Mouse (Mus musculus) hindbrain, embryonic 12.5 days (tissue): ENCODE results near the gene Pias4. TPM values are rescaled to one million over a fixed set of nuclear protein-coding genes. Genes with fewer than 3 reads are reported as not detected.
"Not testable (repeated sequence)": the region's sequence is repeated elsewhere in the genome, so short reads cannot be mapped to it uniquely, and the experiment has no call there.

Experiments used
- ATAC-seq: fragments of 200-750 bp; cut with Nextera tagmentation; 2 replicates; pipeline ENCODE4 v1.8.0; 2017; ENCODE audit warnings: moderate TSS enrichment; ENCODE audit not compliant: low FRiP score
- H3K27ac ChIP-seq: fragments of 300-500 bp; sonication (generic); 2 replicates; pipeline ENCODE4 v1.5.1; 2016; ENCODE audit warnings: mild to moderate bottlenecking
- H3K27me3 ChIP-seq: fragments of 300-500 bp; sonication (generic); 2 replicates; pipeline ENCODE4 v1.6.1; 2016; ENCODE audit warnings: mild to moderate bottlenecking
- H3K36me3 ChIP-seq: fragments of 300-500 bp; sonication (generic); 2 replicates; pipeline ENCODE4 v1.6.1; 2016; ENCODE audit warnings: mild to moderate bottlenecking
- H3K4me1 ChIP-seq: fragments of 300-500 bp; sonication (generic); 2 replicates; pipeline ENCODE4 v1.6.1; 2016
- H3K4me2 ChIP-seq: fragments of 300-500 bp; sonication (generic); replicated peaks from 2 replicates; pipeline ENCODE4 v1.6.1; 2016; ENCODE audit warnings: mild to moderate bottlenecking
- H3K4me3 ChIP-seq: fragments of 300-500 bp; sonication (generic); 2 replicates; pipeline ENCODE4 v1.5.1; 2016; ENCODE audit warnings: mild to moderate bottlenecking
- H3K9ac ChIP-seq: fragments of 300-500 bp; sonication (generic); 2 replicates; pipeline ENCODE4 v1.6.1; 2016; ENCODE audit warnings: mild to moderate bottlenecking, moderate library complexity
- H3K9me3 ChIP-seq: fragments of 300-500 bp; sonication (generic); replicated peaks from 2 replicates; pipeline ENCODE4 v1.6.1; 2016; ENCODE audit warnings: mild to moderate bottlenecking
- WGBS: fragments of 180-500 bp; shearing (Covaris S2); methylation state at CpG from one replicate; pipeline ENCODE4 v1.1.7; 2016; 5-methylcytosine and 5-hydroxymethylcytosine counted together
- polyA plus RNA-seq: library from polyadenylated mRNA; unstranded; fragments of >200 nt; fragmentation: Nextera tagmentation; extraction: Ambion mirVana; gene quantifications from 2 replicates; pipeline ENCODE4 v1.2.1, GENCODE M21; 2016

Pias4 gene
- polyA plus RNA-seq, 1 experiment from 2014 or later: 56.7 TPM

DNA sequence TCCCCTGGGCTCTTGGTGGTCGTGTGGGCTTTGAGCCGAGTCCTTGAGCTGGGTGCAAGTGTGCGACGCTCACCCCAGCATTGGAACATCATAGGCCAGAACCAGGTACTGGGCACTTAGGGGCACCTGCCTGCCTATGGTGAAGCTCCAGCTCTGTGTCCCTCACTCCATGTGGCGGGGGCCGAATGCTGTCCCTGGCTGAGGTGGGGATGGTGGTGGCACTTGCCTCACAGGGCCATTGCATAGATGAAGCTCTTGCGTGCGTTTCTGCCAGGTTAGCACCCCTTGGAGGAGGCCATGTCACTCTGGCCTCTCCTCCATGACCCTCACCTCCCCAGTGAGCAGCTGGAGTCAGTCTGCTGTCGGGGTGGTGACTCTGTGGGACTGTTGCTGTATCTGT, 19.4 kb upstream of the Pias4 start:
- no peaks in the 10 kb centered on the region for H3K27me3 ChIP-seq
- H3K9me3 ChIP-seq: no peaks in the 10 kb centered on the region
- no peak overlapping the region for H3K4me2 ChIP-seq
- no peak overlapping the region for H3K9ac ChIP-seq
- no peak overlapping the region for H3K27ac ChIP-seq
- 95% methylated on average over 9 of the region's 9 CpGs for WGBS
- peaks cover 47% of the 10 kb centered on the region for H3K36me3 ChIP-seq
- ATAC-seq: no peak
- H3K4me1 ChIP-seq: peaks cover 19% of the 10 kb centered on the region
- no peak overlapping the region for H3K4me3 ChIP-seq

DNA sequence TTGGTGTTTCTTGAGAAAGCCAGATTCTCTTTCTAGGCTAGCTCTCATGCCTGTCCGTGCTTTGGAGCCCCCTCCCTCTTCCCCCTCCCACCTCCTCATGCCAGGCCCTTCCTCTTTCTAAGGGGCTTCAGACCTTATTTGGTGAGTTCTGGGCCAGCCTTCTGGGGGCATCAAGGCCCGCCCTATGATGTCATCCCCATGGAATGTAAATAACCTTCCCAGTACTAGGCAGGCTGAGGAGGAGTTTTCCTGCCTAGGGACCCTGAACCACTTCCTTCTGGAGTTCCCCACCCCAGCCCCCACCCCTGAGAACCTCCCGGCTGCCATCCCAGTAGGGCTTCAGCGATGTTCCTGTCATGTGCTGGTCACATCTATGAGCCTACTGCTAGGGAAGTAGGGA, 17.0 kb upstream of the Pias4 start:
- H3K9ac ChIP-seq: no peak overlapping the region
- H3K4me3 ChIP-seq: no peak overlapping the region
- H3K4me2 ChIP-seq: peak overlapping the region; percentile 17; the same call in 1 of the 2 replicates
- no peaks in the 10 kb centered on the region for H3K27me3 ChIP-seq
- H3K4me1 ChIP-seq: peaks cover 22% of the 10 kb centered on the region
- no peak overlapping the region for H3K27ac ChIP-seq
- 63% methylated on average over 4 of the region's 4 CpGs for WGBS
- ATAC-seq: no peak
- H3K9me3 ChIP-seq: no peaks in the 10 kb centered on the region
- H3K36me3 ChIP-seq: peaks cover 58% of the 10 kb centered on the region

- H3K36me3 ChIP-seq: peaks cover 64% of the 10 kb centered on the region
Measured at GRCm38 (mm10) chr10:81183805-81184204, 16.1 kb upstream of the Pias4 start, which contains the start of gene 4930442H23Rik. Gene 4930442H23Rik, minus strand, starts transcription at chr10:81183849.

DNA sequence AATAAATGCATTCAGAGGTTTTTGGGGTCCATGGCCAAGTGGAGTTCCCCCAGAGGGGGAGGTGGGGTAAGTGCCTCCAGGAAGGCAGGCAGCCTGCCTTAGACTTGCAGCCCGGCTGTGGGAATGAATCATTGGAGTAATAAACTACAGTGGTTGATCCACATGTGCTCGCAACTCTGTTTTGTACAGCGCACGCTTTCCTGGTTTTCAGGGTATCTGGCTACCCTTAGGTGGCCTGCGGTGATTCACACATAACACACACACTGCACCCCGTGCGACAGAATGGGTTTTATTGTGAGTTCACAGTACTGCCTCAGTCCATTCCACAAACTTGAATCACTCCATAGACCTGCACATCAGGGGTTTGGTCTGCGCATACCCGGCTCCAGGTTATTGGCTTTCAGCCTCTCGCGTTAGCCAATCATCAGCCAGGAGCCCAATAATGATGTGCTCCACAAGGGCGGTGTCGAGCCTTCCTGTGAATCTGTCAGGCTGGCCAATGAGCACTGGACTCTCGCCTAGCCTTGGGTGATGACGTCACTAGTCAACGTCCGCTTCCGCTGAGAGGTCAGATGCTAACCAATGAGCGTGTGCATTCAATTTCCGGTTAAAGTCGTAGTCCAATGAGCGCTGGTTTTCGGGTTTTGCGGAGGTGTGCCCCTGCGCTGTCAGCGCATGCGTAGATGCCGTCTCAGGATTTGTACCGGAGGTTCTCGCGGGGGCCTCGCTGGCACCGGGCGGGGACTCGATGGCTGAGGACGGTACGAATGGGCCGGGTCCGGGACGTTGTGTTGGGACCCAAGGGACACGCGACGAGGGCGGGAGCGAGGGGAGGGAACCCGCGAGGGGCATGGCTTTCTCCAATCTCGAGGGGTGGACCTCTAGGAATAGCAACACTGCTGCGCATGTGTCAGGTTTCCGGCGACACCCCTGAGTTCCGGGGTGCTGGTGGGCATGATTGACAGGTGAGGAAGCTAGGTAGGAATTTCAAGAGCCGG, 14.9 kb upstream of the Pias4 start, which contains the start of gene Dapk3:
Dapk3 (plus strand) TSS at position 670 of the 998 bp plus-strand sequence.
- Histone ChIP-seq H3K4me3 (peak within 1 kb of the TSS; percentile 61), H3K9me3 (no peaks in the 10 kb centered on the region), H3K36me3 (peaks cover 71% of the 10 kb centered on the region), H3K9ac (peak within 1 kb of the TSS; percentile 66), H3K27me3 (no peaks in the 10 kb centered on the region), H3K4me2 (peak within 1 kb of the TSS; percentile 64), H3K27ac (peak within 1 kb of the TSS; percentile 86), H3K4me1 (peaks cover 36% of the 10 kb centered on the region)
- ATAC-seq: peak; percentile 97
- 4% methylated on average over 53 of the region's 53 CpGs for WGBS

More at GRCm38 (mm10) chr10:81183805-81184204, 16.1 kb upstream of the Pias4 start, which contains the start of gene 4930442H23Rik:
- H3K4me1 ChIP-seq: peaks cover 26% of the 10 kb centered on the region
- peak within 1 kb of the TSS; percentile 66 for H3K9ac ChIP-seq
- H3K9me3 ChIP-seq: no peaks in the 10 kb centered on the region
- peak within 1 kb of the TSS; percentile 64 for H3K4me2 ChIP-seq
- WGBS: 88% methylated on average over 5 of the region's 5 CpGs
- ATAC-seq: no peak
- H3K4me3 ChIP-seq: peak within 1 kb of the TSS; percentile 61
- H3K27ac ChIP-seq: peak within 1 kb of the TSS; percentile 86
- no peaks in the 10 kb centered on the region for H3K27me3 ChIP-seq

DNA sequence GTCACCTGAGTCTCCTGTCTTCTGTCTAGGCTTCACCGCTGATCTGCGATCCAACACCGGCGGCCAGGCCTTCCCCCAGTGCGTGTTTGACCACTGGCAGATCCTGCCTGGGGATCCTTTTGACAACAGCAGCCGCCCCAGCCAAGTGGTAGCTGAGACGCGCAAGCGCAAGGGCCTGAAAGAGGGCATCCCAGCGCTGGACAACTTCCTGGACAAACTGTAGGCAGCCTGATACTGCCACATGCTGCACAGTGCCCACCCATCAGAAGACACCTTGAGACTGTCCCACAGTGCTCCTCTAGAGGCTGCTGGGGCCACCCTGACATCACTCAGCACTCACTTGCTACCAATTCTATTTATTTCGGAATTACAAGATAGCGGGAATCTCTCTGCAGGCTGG, 14.1 kb upstream of the Pias4 start:
- H3K9ac ChIP-seq: peak overlapping the region; percentile 18; the same call in 1 of the 2 replicates
- ATAC-seq, H3K27me3 ChIP-seq, H3K9me3 ChIP-seq, H3K4me3 ChIP-seq, H3K4me2 ChIP-seq: not testable (repeated sequence)
- peaks cover 67% of the 10 kb centered on the region for H3K36me3 ChIP-seq
- 0 out of 2 replicates have a peak overlapping the region, but pooled peaks have one; percentile 48 for H3K27ac ChIP-seq
- WGBS: 82% methylated on average over 12 of the region's 12 CpGs
- H3K4me1 ChIP-seq: peaks cover 40% of the 10 kb centered on the region

- Histone ChIP-seq H3K27me3 (no peaks in the 10 kb centered on the region), H3K36me3 (peaks cover 61% of the 10 kb centered on the region), H3K9me3 (no peaks in the 10 kb centered on the region), H3K4me3 (no peak overlapping the region), H3K4me2 (no peak overlapping the region), H3K9ac (no peak overlapping the region), H3K27ac (no peak overlapping the region), H3K4me1 (peaks cover 42% of the 10 kb centered on the region)
- WGBS: 96% methylated on average over 13 of the region's 13 CpGs
- no peak for ATAC-seq
Measured at GRCm38 (mm10) chr10:81180946-81181345, 13.2 kb upstream of the Pias4 start.

DNA sequence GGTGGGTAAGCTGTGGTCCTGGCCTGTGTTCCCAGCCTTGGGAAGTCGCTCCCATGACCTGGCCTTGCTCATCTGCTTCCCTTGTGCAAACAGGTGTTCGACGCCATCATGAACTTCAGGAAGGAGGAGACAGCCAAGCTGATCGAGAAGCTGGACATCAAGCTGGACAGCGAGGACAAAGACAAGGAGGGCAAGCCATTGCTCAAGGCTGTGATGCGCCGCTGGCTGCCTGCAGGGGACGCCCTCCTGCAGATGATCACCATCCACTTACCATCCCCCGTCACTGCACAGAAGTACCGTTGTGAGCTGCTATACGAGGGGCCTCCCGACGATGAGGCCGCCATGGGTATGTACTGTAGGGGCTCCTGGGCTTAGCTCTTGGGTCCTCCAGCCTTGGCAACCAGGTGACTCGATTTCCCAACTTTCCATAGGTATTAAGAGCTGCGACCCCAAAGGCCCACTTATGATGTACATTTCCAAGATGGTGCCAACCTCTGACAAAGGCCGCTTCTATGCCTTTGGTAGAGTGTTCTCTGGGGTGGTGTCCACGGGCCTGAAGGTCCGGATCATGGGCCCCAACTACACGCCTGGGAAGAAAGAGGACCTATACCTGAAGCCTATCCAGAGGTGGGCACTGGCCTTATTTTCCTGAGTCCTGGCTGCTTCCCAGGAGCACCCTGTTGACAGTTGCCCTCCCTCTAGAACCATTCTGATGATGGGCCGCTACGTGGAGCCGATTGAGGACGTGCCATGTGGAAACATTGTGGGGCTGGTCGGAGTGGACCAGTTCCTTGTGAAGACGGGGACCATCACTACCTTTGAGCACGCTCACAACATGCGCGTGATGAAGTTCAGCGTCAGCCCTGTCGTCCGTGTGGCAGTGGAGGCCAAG, 12.0 kb upstream of the Pias4 start:
- no peaks in the 10 kb centered on the region for H3K27me3 ChIP-seq
- H3K9me3 ChIP-seq: no peaks in the 10 kb centered on the region
- H3K4me3 ChIP-seq: no peak overlapping the region
- peaks cover 49% of the 10 kb centered on the region for H3K4me1 ChIP-seq
- peaks cover 52% of the 10 kb centered on the region for H3K36me3 ChIP-seq
- no peak overlapping the region for H3K9ac ChIP-seq
- WGBS: 92% methylated on average over 32 of the region's 32 CpGs
- no peak overlapping the region for H3K27ac ChIP-seq
- no peak for ATAC-seq
- no peak overlapping the region for H3K4me2 ChIP-seq

- Histone ChIP-seq H3K9ac (no peak overlapping the region), H3K27ac (no peak overlapping the region), H3K4me3 (no peak overlapping the region), H3K36me3 (peaks cover 52% of the 10 kb centered on the region), H3K27me3 (no peaks in the 10 kb centered on the region), H3K4me2 (no peak overlapping the region), H3K9me3 (no peaks in the 10 kb centered on the region), H3K4me1 (peaks cover 53% of the 10 kb centered on the region)
- no peak for ATAC-seq
- WGBS: 96% methylated on average over 11 of the region's 11 CpGs
Measured at GRCm38 (mm10) chr10:81178927-81179326, 11.2 kb upstream of the Pias4 start.

DNA sequence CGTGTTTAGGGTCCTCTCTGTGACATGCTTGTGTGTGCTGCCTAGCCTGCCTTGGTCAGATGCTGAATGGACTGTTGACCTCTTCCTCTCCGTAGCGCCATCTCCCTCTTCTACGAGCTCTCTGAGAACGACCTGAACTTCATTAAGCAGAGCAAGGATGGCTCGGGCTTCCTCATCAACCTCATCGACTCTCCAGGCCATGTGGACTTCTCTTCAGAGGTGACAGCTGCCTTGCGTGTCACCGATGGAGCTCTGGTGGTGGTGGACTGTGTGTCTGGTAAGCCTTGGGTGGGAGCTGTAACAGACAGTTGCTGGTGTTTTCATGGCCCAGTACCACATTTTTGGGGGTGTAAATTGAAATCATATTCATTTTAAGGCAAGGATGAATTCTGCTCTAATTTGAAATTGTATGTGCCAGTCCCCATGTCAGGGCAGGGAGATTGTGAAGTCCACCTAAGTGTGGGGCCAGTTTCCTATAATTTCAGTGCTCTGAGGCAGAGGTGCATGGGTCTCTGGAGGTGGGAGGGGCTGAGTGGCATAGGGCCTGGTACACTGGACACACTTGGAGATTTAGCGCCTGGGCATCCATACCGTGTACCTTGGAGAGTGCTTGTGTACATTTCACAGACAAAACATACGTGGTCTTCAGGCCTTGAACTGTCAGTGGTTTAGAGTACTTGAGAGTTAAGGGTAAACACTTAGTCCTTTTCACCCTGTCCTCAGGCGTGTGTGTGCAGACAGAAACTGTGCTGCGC, 10.4 kb upstream of the Pias4 start:
- peak overlapping the region; percentile 99 for H3K4me2 ChIP-seq
- H3K4me3 ChIP-seq: peak overlapping the region; percentile 98
- H3K36me3 ChIP-seq: peaks cover 52% of the 10 kb centered on the region
- H3K4me1 ChIP-seq: peaks cover 54% of the 10 kb centered on the region
- no peak overlapping the region for H3K27ac ChIP-seq
- 71% methylated on average over 14 of the region's 14 CpGs for WGBS
- H3K9ac ChIP-seq: peak overlapping the region; percentile 99
- H3K27me3 ChIP-seq: no peaks in the 10 kb centered on the region
- H3K9me3 ChIP-seq: no peaks in the 10 kb centered on the region
- ATAC-seq: no peak

DNA sequence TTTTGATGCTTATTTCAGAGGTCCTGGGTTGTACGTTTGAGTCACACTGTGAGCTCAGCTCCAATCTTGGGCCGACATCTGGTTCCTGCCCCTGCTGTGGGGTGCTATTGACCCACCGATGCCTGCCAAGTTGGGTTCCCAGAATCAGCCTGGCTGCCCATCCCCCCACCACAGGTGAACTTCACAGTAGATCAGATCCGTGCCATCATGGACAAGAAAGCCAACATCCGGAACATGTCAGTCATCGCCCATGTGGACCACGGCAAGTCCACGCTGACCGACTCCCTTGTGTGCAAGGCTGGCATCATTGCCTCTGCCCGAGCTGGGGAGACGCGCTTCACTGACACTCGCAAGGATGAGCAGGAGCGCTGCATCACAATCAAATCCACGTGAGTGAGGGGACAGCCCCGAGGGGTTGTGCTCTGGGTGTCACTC, 9.8 kb upstream of the Pias4 start:
- Histone ChIP-seq H3K27me3 (no peaks in the 10 kb centered on the region), H3K4me2 (peak overlapping the region; percentile 99), H3K36me3 (peaks cover 52% of the 10 kb centered on the region), H3K27ac (peak overlapping the region; percentile 97), H3K9me3 (no peaks in the 10 kb centered on the region), H3K4me1 (peaks cover 55% of the 10 kb centered on the region), H3K9ac (peak overlapping the region; percentile 99), H3K4me3 (peak overlapping the region; percentile 98)
- ATAC-seq: no peak
- 15% methylated on average over 16 of the region's 16 CpGs for WGBS

DNA sequence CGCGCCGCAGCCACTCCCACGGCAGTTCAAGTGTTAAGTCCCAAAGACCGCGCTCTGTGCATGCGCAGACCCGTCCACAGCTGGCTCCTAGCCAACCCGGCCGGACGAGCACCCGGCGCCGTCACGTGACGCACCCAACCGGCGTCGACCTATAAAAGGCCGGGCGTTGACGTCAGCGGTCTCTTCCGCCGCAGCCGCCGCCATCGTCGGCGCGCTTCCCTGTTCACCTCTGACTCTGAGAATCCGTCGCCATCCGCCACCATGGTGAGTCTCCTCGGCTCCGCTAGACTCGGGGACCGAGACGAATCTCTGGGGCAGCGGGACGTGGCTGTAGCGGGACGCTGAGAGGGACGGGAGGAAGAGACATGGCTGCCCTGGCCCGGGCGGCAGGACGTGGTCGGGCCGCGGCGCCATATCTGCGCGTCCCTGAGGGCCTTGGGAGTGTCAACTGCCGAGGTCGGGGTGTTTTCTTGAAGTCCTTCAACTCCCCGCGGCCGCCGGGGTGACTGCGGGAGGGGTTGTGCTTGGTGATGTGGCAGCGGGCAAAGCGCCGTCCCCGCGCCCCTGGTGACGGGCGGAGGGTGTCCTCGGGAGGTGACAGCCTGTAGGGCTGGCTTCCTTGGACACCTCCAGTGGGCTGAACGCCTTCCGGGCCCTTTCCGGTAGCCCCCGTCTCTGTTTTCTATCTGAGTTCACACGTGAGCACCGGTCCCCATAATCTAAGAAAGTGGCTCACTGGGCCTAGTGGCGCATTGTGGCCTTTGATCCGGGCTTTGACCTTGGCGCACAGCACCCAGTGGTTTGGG, 8.9 kb upstream of the Pias4 start, which contains the start of gene Eef2:
Eef2 (plus strand) TSS at position 166 of the 806 bp plus-strand sequence.
- peak within 1 kb of the TSS; percentile 99 for H3K4me2 ChIP-seq
- H3K27me3 ChIP-seq: no peaks in the 10 kb centered on the region
- peak within 1 kb of the TSS; percentile 98 for H3K4me3 ChIP-seq
- peaks cover 48% of the 10 kb centered on the region for H3K4me1 ChIP-seq
- peak within 1 kb of the TSS; percentile 97 for H3K27ac ChIP-seq
- under 1% methylated on average over 77 of the region's 77 CpGs for WGBS
- no peaks in the 10 kb centered on the region for H3K9me3 ChIP-seq
- peaks cover 44% of the 10 kb centered on the region for H3K36me3 ChIP-seq
- ATAC-seq: peak; percentile 75
- peak within 1 kb of the TSS; percentile 99 for H3K9ac ChIP-seq
